10 mouse cellular contexts compared by ENCODE assay signal in genomic region chr8:104569559-104569958, GRCm38 (mm10). TPM values are rescaled to one million over a fixed set of nuclear protein-coding genes. Genes with fewer than 3 reads are reported as not detected.
DNase-seq lines count a peak whose midpoint lies in the region; ATAC-seq and TF ChIP-seq lines count a peak whose summit lies in the region.
"Had no signal": no experiment of that assay in that cellular context is flagged by ENCODE, and none has a peak within 500 bp of the region (broad histone marks: within the 10 kb centered on the region; RNA-seq: fewer than 3 reads in every experiment).

No protein-coding gene starts in this region.

- peak; percentile 51 for DNase-seq in adrenal gland, postnatal 14 days
- peak; percentile 76 for DNase-seq in kidney, postnatal 36 days
- no peak for DNase-seq in spleen, adult 12 weeks (ENCODE audit: low spot score)
- no peak for DNase-seq in c-Kit-positive CD71-positive TER-119-positive erythroid progenitor cells, embryonic 14.5 days (ENCODE audit: low spot score)

- ATAC-seq in intestine, postnatal 0 days = no peak
- no peak for ATAC-seq in intestine, embryonic 16.5 days
- no peak for ATAC-seq in erythroblast, adult 5-6 weeks (replicated peaks; ENCODE audit: low FRiP score, poor library complexity, severe bottlenecking)

- H3K4me2 ChIP-seq in intestine, postnatal 0 days (replicated peaks; ENCODE audit: low read depth) = no peak overlapping the region
- no peak overlapping the region for H3K4me2 ChIP-seq in intestine, embryonic 16.5 days (ENCODE audit: low read depth, low read length)

- H3K27me3 ChIP-seq in intestine, postnatal 0 days (replicated peaks; ENCODE audit: control insufficient read depth, insufficient read depth, low read length) = no peaks in the 10 kb centered on the region
- H3K27me3 ChIP-seq in intestine, embryonic 16.5 days (replicated peaks; ENCODE audit: control insufficient read depth, insufficient read depth, low read length) = 0 out of 2 replicates have a peak, but pooled peaks cover 2% of the 10 kb centered on the region
- peaks cover 16% of the 10 kb centered on the region for H3K27me3 ChIP-seq in E14TG2a.4 (ENCODE audit: insufficient read depth, low read length)
- H3K27me3 ChIP-seq: heart, embryonic 13.5 days had no signal

- H3K9ac ChIP-seq in intestine, postnatal 0 days (ENCODE audit: low read depth, low read length) = no peak overlapping the region
- H3K9ac ChIP-seq in intestine, embryonic 16.5 days (ENCODE audit: low read depth, low read length) = no peak overlapping the region

- no peak overlapping the region for H3K4me3 ChIP-seq in intestine, postnatal 0 days (ENCODE audit: low read depth, low read length)
- no peak overlapping the region for H3K4me3 ChIP-seq in intestine, embryonic 16.5 days (ENCODE audit: low read length)
- H3K4me3 ChIP-seq in E14TG2a.4 (replicated peaks; ENCODE audit: low read length) = no peak overlapping the region

- H3K27ac ChIP-seq in intestine, postnatal 0 days (ENCODE audit: low read depth, low read length) = no peak overlapping the region
- no peak overlapping the region for H3K27ac ChIP-seq in intestine, embryonic 16.5 days (ENCODE audit: low read length)
- H3K27ac ChIP-seq: heart, embryonic 13.5 days; macrophage had no signal

- no peaks in the 10 kb centered on the region for H3K9me3 ChIP-seq in intestine, postnatal 0 days (ENCODE audit: control insufficient read depth)
- no peaks in the 10 kb centered on the region for H3K9me3 ChIP-seq in intestine, embryonic 16.5 days (ENCODE audit: control insufficient read depth, low read length)
- peaks cover 4% of the 10 kb centered on the region; the same call in 1 of the 2 replicates for H3K9me3 ChIP-seq in E14TG2a.4 (ENCODE audit: low read length)
- H3K9me3 ChIP-seq: heart, embryonic 13.5 days had no signal

- H3K36me3 ChIP-seq in intestine, postnatal 0 days (ENCODE audit: control insufficient read depth, insufficient read depth) = no peaks in the 10 kb centered on the region
- H3K36me3 ChIP-seq in intestine, embryonic 16.5 days (ENCODE audit: control insufficient read depth, insufficient read depth, low read length) = no peaks in the 10 kb centered on the region
- H3K36me3 ChIP-seq in E14TG2a.4 (ENCODE audit: insufficient read depth, low read length) = no peaks in the 10 kb centered on the region
- H3K36me3 ChIP-seq: heart, embryonic 13.5 days had no signal

- H3K4me1 ChIP-seq in intestine, postnatal 0 days (replicated peaks; ENCODE audit: control insufficient read depth, insufficient read depth, low read length) = no peaks in the 10 kb centered on the region
- no peaks in the 10 kb centered on the region for H3K4me1 ChIP-seq in intestine, embryonic 16.5 days (ENCODE audit: control insufficient read depth, insufficient read depth, low read length)
- H3K4me1 ChIP-seq in E14TG2a.4 (replicated peaks; ENCODE audit: low read depth, low read length) = peaks cover 6% of the 10 kb centered on the region

- TF ChIP-seq CTCF in intestine, postnatal 0 days (IDR thresholded peaks at IDR 0.05; ENCODE audit: low read depth) = peak; percentile 70
- peak; percentile 45 for TF ChIP-seq CTCF in E14TG2a.4 (conservative IDR thresholded peaks at IDR 0.05; ENCODE audit: low read length)

- WGBS in intestine, postnatal 0 days = 38% methylated on average over 1 of the region's 1 CpGs
- whole genome bisulfite sequencing in intestine, embryonic 16.5 days = 56% methylated on average over 1 of the region's 1 CpGs

RNA-seq across cellular contexts. Expression of gene Pdp2, which starts 21.7 kb away (rescaled TPM):
- polyA plus RNA-seq in intestine, postnatal 0 days (2015; fragmentation: Nextera tagmentation; extraction: Ambion mirVana) = 12.2 and 15.2 TPM in 2 replicates
- 18.2 and 18.4 TPM in 2 replicates for polyA plus RNA-seq in intestine, embryonic 16.5 days (2015; fragmentation: Nextera tagmentation; extraction: Ambion mirVana)
- total RNA-seq in adrenal gland, postnatal 14 days (2021) = 37.2 and 38.0 TPM in 2 replicates
- total RNA-seq in erythroblast, adult 5-6 weeks (2015; ENCODE audit: low replicate concordance) = 0.38 and 1.7 TPM in 2 replicates
- 0.98 and 1.3 TPM in 2 replicates for total RNA-seq in erythroblast, adult 5-6 weeks (2017; ENCODE audit: low replicate concordance)

RNA-seq across cellular contexts. Expression of gene Car7, which starts 35.1 kb away (rescaled TPM):
- 0.82 and 1.1 TPM in 2 replicates for polyA plus RNA-seq in intestine, postnatal 0 days (2015; fragmentation: Nextera tagmentation; extraction: Ambion mirVana)
- polyA plus RNA-seq in intestine, embryonic 16.5 days (2015; fragmentation: Nextera tagmentation; extraction: Ambion mirVana) = 1.2 and 1.4 TPM in 2 replicates
- total RNA-seq in adrenal gland, postnatal 14 days (2021) = 4.0 and 4.1 TPM in 2 replicates
- not detected in 2 replicates for total RNA-seq in erythroblast, adult 5-6 weeks (2015; ENCODE audit: low replicate concordance)
- 0.51 TPM in 1 of 2 replicates, not detected in the other for total RNA-seq in erythroblast, adult 5-6 weeks (2017; ENCODE audit: low replicate concordance)

RNA-seq across cellular contexts. Expression of gene Nae1, which starts 35.1 kb away (rescaled TPM):
- 43.8 and 48.6 TPM in 2 replicates for polyA plus RNA-seq in intestine, postnatal 0 days (2015; fragmentation: Nextera tagmentation; extraction: Ambion mirVana)
- polyA plus RNA-seq in intestine, embryonic 16.5 days (2015; fragmentation: Nextera tagmentation; extraction: Ambion mirVana) = 61.2 and 71.3 TPM in 2 replicates
- 30.2 and 31.1 TPM in 2 replicates for total RNA-seq in adrenal gland, postnatal 14 days (2021)
- total RNA-seq in erythroblast, adult 5-6 weeks (2015; ENCODE audit: low replicate concordance) = 14.4 and 25.4 TPM in 2 replicates
- 19.0 and 28.0 TPM in 2 replicates for total RNA-seq in erythroblast, adult 5-6 weeks (2017; ENCODE audit: low replicate concordance)

RNA-seq across cellular contexts. Expression of gene Cdh16, which starts 54.6 kb away (rescaled TPM):
- not detected in 2 replicates for polyA plus RNA-seq in intestine, postnatal 0 days (2015; fragmentation: Nextera tagmentation; extraction: Ambion mirVana)
- polyA plus RNA-seq in intestine, embryonic 16.5 days (2015; fragmentation: Nextera tagmentation; extraction: Ambion mirVana) = 0.31 and 0.36 TPM in 2 replicates
- total RNA-seq in adrenal gland, postnatal 14 days (2021) = not detected in 2 replicates
- total RNA-seq in erythroblast, adult 5-6 weeks (2015; ENCODE audit: low replicate concordance) = not detected in 2 replicates
- not detected in 2 replicates for total RNA-seq in erythroblast, adult 5-6 weeks (2017; ENCODE audit: low replicate concordance)
- polyA plus RNA-seq: macrophage had no signal

RNA-seq across cellular contexts. Expression of gene Terb1, which starts 59.8 kb away (rescaled TPM):
- polyA plus RNA-seq in intestine, postnatal 0 days (2015; fragmentation: Nextera tagmentation; extraction: Ambion mirVana) = 0.16 TPM in 2 replicates
- polyA plus RNA-seq in intestine, embryonic 16.5 days (2015; fragmentation: Nextera tagmentation; extraction: Ambion mirVana) = 0.07 and 0.21 TPM in 2 replicates
- 0.23 TPM in 1 of 2 replicates, not detected in the other for total RNA-seq in adrenal gland, postnatal 14 days (2021)
- not detected in 2 replicates for total RNA-seq in erythroblast, adult 5-6 weeks (2015; ENCODE audit: low replicate concordance)
- not detected in 2 replicates for total RNA-seq in erythroblast, adult 5-6 weeks (2017; ENCODE audit: low replicate concordance)
- polyA plus RNA-seq: macrophage had no signal

Comparison
In these comparisons a context has a peak if more than half of its experiments do, and no peak if none do; other contexts are left out.
1. DNase-seq: peak in adrenal gland, postnatal 14 days (single experiment) and kidney, postnatal 36 days (2 of 2); none in spleen, adult 12 weeks (single experiment) and c-Kit-positive CD71-positive TER-119-positive erythroid progenitor cells, embryonic 14.5 days (single experiment).
2. RNA of gene Pdp2, which starts 21.7 kb away (total RNA-seq): 37.2 to 38.0 TPM in adrenal gland, postnatal 14 days; 0.38 to 1.7 TPM in erythroblast, adult 5-6 weeks; every median in the first group is over 10 times any median in the second.